Mouse (Mus musculus): ENCODE data around the gene Ogg1.

The Ogg1 gene

DNA sequence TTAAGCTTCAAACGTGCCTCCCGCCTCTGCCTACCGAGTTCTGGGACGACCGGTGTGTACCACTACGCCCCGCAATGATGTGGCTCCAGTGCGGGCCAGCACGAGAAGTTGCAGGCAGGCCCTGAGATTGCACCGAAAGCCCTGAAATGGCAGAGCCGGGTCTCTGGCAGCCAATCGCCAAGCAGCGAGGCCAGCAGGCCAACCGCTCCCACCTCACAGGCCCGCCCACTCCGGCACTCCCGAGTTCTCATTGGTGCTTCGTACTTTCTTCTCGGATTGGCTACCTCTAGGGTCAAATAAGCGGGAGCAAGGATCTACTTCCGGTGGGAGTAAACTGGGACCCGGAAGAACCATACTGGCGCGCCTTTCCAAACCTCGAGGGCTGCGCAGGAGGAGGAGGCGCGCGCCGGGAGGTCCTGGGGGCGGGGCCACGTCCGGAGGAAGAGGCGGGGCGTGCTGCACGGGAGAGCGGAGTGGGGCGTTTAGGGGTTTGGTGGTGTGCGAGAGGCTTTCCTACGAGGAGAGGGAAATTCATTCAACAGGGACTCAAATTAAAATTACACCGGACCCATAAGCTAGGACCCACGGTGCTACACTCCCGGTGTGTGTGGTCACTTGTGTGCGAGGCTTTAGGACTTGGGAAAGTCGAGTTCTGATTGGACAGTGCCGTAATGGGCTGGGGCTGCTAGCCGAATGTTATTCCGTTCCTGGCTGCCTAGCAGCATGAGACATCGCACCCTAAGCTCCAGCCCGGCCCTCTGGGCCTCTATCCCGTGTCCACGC lies at the start of gene Ogg1:
Ogg1 (plus strand) TSS at position 440 of the 783 bp plus-strand sequence.
- peak; percentile 98 to 99 for DNase-seq (ENCODE audit: low spot score in 2 of 2)

DNA sequence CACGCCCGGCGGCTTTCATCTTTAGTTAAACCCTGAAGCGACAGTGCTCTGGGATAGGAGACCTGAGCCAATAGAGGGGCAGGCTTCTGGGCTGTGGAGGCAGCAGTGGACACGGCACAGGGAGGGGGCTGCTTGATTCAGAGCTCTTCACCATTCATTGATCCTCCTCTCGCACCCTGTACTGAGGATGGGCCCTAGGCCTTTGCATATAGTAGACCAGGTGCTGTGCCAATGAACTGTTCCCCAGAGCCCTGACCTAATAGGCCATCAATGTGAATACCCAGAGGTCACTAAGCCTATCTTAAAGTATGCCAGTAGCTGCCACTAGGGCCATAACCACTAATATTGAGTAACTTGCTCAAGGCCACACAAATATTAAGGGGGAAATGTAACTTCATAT lies 45.1 kb upstream of the Ogg1 start:
- DNase-seq (ENCODE audit: low spot score in 2 of 2): no peak

DNA sequence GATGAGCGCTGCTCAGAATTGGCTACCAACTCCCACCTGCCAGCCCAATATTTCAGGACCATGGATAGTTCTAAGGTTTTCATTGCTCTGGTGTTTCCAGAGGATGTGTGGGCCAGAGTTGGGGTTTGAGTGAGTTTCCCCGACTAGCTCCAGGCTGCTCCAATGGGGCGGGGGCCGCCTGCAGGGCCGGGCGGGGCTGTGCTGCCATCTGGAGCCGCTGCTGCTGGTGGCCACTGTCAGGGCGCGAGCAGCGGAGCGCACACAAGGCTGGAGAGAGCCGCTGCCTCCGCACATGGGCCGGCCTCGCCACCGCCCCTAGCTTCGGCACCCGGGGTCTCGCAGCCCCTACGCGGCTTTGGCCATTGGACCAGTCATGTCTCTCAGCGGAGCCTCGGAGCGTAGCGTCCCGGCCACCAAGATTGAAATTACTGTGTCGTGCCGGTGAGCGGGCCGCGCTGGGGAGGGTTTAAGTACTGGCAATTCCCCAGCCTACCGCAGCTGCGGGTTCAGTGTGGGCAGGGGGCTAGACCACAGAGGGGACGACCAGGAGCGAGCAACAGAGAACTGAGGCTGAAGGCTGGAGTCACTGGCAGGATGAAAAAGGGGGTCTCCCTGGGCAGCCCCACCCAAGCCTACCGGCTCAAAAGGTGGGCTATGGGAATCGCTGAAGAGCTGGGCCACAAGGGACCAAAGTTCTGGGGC lies 44.5 kb upstream of the Ogg1 start, which contains the start of gene Cpne9:
Cpne9 (plus strand) TSS at position 207 of the 702 bp plus-strand sequence.
- DNase-seq (ENCODE audit: low spot score in 2 of 2): peak; percentile 30 to 47

DNA sequence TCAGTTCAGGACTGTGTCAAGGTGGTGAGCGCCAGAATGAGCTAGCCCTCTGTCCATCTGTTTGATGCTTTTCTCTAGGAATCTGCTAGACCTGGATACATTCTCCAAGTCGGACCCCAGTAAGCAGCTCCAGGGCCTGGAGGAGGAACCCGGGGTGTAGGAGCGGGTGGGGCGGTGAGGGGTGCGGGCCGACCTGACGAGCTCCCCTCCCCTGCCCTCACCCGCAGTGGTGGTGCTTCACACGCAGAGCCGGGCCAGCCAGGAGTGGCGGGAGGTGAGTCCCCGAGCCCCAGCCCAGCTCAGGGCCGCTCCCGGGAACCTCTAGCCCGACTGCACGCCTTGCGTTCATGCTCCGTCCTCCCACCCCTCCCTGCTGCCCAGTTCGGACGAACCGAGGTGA lies 43.8 kb upstream of the Ogg1 start:
- DNase-seq (ENCODE audit: low spot score in 2 of 2): no peak

DNA sequence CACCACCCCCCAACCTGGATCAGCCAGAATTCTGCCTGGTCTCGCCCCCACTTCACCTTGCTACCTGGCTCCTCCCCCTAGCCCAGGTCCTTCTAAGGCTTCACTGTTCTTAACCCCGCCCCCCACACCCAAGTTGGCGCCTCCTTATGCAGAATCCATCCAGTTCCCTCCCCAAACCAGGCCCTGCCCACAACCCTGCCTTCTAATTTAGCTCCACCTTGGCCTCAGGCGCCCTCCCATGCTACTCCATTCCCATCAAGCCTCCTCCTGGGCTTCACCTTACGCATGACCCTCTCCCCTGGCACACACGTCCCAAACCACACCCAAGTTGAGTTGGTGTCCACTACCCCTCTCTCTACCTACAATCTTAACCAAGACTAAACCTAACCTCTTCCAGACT lies 43.3 kb upstream of the Ogg1 start:
- no peak for DNase-seq (ENCODE audit: low spot score in 2 of 2)

DNA sequence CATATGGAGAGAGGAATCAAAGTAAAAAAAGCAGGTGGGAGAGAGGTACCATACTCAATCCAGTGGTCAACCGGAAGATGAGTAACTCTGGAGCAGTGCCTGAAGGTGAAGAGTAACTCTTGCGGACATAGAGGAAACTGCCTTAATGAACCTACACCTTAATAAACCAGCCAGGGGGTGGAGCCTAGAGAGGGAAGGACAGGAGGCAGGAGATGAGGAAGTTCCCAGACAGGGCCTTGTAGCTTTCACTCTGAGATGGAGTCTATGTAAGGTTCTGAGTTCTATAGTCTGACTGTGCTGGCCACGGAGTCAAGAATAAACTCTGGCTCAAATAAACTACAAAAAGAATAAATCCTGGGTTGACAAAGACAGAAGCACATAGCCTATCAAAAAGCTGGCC lies 41.8 kb upstream of the Ogg1 start:
- no peak for DNase-seq (ENCODE audit: low spot score in 2 of 2)

DNA sequence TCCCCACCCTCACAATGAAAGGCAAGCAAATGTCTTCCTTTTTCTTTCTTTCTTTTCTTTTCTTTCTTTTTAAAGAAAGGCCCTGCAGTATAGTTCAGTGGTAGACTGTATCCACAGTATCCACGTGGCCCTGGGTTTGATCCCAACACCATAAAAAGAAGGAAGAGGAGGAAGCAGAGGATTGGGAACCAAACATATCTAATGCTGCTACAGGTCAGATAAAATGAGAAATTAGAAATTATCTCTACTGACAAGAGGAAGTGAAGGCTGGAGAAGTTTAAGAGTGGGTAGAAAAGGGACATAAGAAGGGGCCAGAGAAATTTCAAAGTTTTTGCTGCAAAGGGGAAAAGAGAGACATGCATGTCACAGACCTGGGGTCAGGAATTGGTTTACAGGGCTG lies 40.5 kb upstream of the Ogg1 start:
- no peak for DNase-seq (ENCODE audit: low spot score in 2 of 2)

DNA sequence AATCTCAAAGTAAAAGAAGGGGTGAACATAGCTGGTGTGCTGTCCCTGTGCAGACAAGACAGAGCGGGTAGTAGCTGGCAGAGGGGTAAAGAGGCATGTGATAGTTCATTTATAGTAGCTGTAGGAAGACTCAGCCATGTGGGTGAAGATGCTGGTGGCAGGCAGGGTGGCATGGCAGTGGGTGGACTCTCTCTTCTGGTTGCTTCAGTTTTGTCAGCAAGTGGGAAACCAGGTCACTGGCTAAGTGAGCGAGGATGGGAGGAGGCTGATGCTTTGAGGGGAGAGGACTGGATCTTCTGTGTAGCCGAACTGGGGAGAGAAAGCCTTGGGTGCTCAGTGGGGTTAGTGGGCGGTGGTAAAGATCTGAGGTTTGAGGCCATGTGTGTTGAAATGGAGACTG lies 39.5 kb upstream of the Ogg1 start:
- peak; percentile 59 to 79 for DNase-seq (ENCODE audit: low spot score in 2 of 2)

DNA sequence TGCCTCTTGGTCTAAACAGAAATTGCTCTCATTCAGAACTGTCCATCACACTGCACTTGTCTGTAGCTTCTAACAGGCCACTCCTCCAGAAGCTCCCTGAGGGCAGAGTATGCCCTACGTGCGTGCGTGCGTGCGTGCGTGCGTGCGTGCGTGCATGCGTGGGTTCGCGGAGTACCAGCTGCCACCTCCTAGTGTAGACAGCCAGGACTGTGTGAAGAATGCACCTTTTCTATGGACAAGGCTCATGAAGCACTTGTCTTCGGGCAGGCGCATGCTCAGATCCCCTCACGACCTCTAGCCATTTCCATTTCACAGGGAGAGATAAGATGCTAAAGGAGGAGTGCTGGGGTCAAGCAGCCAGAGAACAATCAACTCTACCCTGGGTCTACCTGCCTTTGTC lies 37.4 kb upstream of the Ogg1 start:
- DNase-seq (ENCODE audit: low spot score in 2 of 2): no peak

DNA sequence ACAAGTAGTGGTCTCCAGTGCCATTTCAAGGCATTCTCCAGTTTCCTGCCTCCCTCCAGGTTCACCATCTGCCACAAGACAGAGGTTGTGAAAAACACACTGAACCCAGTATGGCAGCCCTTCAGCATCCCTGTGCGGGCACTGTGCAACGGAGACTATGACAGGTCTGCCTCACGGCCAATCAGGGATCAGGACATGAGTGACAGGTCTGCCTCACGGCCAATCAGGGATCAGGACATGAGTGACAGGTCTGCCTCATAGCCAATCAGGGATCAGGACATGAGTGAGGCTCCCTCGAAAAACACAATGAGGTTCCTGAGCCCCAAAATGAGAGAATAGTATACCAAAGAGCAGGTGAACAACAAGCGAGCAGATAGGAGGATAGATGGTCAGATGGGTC lies 36.4 kb upstream of the Ogg1 start:
- DNase-seq (ENCODE audit: low spot score in 2 of 2): no peak

DNA sequence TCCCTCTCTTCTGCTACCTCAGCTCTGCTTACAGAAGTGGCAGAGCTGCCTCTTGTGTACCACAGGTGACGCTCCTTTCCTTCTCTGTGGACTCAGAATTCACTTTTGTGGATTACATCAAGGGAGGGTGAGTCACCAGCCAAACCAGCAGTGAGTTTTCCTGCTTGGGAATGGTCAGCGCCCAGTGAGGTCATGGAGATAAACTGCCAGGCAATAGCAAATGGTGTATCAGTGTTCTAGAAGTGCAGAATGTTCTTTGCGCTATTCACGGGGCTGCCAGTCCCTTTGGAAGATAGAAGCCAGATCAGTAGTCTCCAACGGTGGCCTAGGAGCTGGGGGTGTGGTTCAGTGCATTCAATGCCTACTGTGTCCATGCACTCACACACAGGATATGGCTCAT lies 33.8 kb upstream of the Ogg1 start:
- no peak for DNase-seq (ENCODE audit: low spot score in 2 of 2)

DNA sequence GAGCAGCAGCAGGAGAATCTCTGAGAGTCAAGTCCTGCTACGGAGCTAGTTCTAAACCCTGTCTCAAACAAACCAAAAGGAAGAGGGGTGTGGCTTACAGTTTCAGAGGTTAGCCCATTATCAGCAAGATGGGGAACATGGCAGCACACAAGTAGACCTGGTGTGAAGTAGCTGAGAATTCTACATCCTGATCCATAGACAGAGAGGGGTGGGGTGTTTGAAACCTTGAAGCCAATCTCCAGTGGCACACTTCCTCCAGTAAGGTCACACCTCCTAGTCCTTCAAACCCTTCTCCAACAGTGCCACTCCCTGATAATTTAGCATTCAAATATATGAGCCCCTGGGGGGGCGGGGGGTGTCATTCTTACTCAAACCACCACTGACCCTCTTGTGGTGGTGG lies 30.7 kb upstream of the Ogg1 start:
- no peak for DNase-seq (ENCODE audit: low spot score in 2 of 2)

DNA sequence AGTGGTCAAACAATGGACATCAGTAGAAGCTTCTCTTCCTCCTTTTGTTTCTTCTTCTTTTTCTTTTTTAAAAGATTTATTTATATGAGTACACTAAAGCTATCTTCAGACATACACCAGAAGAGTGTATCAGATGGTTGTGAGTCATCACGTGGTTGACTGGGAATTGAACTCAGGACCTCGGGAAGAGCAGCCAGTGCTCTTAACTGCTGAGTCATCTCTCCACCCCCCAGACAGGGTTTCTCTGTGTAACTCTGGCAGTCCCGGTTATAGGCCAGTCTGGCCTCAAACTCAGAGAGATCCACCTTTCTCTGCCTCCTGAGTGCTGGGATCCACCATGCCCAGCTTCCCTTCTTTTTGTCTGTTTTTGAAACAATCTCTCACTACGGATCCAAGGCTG lies 30.1 kb upstream of the Ogg1 start:
- DNase-seq (ENCODE audit: low spot score in 2 of 2): no peak

DNA sequence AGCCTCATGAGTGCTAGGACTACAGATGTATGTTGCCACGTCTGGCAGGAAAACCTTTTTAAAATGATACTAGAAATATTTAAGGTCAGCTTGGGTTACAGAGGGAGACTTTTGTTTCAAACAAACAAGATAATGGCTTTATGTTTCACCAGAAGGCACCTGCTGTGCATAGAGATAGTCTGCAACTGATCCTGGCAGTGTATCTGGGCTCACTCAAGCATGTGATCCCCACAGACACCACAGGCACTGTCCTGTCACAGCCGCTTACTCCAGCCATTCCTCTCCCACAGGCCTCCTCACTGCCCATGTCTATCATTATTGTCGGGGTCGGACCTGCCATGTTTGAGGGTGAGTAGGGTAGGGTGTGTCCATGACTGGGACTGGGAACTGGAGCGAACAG lies 25.4 kb upstream of the Ogg1 start:
- DNase-seq (ENCODE audit: low spot score in 2 of 2): no peak

DNA sequence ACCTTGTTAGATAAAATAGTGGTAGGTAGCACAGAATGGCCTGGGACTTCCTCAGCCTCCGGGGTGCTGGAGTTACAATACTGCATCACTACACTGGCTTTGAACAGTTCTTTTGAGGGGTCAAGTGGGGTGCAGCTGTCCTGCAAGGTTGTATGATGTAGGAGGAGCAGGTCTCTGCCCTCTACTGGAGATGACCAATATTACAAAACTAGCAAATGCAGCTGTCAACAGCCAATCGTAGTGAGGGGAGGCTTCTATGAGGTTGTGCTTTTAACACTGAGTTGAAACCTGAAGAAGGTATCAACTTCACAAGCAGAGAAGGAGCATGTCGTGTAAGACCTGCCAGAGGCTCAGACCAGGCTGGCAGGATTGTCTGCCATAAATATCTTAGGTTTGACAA lies 24.5 kb upstream of the Ogg1 start:
- DNase-seq (ENCODE audit: low spot score in 2 of 2): no peak

DNA sequence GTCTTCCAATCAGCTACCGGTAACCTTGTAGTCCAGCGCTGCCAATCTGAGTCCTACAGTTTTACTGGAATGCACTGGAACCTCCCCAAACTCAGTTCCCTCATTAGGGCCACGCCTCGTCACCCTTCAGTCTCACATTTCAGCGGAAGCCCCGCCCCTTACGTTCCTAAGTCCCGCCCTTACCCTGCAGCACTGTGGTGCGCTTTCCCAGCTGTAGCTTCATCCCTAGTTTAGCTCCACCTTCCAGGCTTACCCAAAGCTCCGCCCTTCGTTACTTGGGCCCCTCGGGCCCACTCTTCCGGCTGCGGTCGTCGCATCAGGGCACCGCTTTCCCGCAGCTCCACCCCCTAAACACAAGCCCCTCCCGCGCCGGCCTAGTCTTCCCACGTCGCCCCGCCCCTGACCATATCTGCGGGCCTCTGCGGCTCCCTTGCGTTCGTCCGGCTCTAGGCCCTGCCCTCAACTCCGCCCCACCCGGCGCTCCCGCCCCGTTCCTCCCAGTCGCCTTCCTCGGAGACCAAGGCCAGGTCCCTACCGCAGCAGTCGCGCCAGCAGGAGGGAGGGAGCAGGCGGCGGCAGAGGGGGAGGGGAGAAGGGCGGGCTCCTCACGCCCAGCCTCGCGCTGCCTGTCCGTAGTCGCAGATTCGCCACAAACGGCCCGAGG lies 20.3 kb upstream of the Ogg1 start:
- DNase-seq (ENCODE audit: low spot score in 2 of 2): peak; percentile 99

DNA sequence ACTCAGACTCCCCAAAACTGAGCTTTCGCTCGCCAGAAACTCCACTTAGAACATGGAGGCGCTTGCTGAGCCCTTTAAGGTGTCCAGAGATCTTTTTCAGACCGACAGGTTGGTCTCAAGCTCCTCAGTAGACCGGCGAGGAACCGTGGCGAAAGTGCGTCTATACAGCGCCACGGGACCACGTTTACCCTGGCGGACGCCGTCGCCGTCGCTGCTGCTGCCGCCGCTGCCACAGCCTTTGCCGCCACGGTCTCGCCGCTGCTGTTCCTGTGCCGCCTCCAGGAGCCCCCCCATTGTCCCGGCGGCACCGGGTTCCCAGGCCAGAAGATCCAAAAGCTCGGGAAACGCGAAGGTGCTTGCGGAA lies 19.8 kb upstream of the Ogg1 start, which contains the start of gene Brpf1:
Brpf1 (plus strand) TSS at position 152 of the 364 bp plus-strand sequence.
- no peak for DNase-seq (ENCODE audit: low spot score in 2 of 2)

DNA sequence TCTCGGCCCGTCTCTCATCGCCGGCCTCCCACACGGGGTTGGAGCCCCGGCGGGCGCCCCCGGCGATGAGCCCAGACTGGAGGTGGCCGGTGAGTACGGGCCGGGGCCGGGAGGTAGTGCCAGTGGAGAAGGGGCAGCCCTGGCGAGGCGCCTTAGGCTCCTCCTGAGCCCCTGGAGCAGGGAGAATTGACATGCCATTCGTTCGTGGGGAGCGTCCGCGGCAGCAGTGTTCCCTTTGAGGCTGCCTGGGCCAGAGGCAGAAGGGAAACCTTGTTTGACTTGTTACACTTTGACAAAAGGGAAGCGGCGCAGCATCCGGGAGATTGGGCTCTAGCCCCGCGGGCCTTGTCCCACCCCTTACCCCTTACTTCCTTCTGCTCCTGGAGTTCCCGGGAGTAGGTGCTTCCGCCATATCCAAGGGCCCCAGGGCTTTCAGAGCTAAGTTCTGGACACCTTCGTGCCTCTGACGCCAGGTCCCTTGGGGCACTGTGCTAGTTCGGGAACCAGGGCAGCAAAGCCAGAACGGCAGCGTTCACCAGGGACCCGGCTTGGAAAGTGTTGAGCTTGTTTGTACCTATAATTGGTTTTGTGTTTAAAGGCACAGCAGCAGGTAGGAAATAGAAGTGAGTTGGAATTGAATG lies 19.2 kb upstream of the Ogg1 start:
- DNase-seq (ENCODE audit: low spot score in 2 of 2): no peak

DNA sequence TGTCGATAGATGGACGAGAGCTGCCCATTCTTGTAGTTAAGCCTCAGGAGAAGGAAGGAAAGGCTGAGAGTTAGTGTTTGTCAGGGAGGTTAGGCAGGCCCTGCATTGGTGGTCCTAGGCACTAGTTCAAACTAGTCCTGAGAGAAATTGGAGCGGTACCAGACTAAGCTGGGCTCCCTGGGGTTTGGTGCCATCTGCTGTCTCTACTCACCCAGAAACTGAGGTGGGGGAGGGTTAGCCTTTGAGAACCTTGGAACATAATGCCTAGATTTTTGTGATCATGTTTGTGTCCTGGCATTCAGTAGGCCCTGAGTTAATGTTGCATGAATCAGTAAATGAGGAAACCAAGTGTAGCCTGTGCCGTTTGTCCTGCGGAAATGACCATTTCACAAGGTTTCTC lies 18.6 kb upstream of the Ogg1 start:
- no peak for DNase-seq (ENCODE audit: low spot score in 2 of 2)

DNA sequence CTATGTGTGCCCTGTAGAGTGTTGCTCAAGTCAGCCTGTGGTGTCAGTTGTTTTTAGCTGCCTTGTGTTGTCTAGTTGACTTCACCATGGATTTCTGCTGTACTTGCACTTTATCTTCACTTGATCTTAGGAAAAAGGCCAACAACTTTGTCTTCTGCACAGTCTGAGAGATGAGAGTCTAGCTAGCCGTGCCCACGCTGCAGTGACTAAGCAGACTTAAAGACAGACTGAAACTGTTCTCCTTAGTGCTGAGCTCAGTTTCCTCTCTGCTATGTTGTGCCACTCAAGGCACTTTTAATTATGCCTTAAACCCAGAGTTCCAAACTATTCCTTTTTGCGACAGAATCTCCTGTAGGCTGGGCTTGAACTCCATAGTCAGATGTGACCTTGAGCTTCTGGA lies 10.8 kb upstream of the Ogg1 start:
- DNase-seq (ENCODE audit: low spot score in 2 of 2): no peak

DNA sequence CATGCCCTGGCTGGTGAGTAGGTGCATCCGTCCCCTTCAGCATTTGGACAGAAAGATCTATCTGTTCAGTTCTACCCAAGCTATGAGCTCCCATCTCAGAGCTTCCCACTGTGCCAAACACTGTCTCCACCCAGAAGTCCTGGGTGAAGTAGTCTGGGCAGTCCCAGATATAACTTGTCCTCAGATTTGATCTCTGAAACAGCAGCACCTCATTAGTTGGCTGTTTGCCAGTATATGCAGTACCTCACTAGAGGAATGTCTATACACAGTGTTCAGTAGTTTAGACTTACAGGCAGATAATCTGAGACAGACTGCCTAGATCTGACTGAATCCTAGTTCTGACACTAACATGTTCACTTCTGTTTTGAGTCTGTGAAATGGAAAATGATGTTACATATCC lies 2.6 kb downstream of the Ogg1 start:
- no peak for DNase-seq (ENCODE audit: low spot score in 2 of 2)

DNA sequence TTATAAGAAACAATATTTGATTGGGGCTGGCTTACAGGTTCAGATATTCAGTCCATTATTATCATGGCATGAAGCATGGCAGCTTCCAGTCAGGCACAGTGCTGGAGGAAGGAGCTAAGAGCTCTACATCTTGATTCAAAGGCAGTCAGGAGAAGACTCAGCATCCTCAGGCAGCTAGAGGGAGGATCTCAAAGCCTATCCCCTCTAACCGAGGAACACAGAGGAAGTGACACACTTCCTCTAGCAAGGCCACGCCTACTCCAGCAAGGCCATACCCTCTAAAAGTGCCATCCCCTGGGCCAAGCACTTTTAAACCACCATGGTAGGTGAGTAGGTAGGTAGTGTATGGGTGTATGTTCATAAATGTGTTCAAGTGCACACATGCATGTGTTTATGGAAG lies 3.8 kb downstream of the Ogg1 start:
- DNase-seq (ENCODE audit: low spot score in 2 of 2): no peak
